Mouse (Mus musculus): ENCODE measurements around the gene Sat2.

- TF ChIP-seq CTCF (IDR thresholded peaks at IDR 0.05; ENCODE audit: low read depth, low read length), result no peak
- TF ChIP-seq POLR2A (IDR thresholded peaks at IDR 0.05; ENCODE audit: borderline replicate concordance, low read depth, low read length), result no peak
These were observed 29.0 kb upstream of the Sat2 start for GRCm38 (mm10) chr11:69592799-69593198.
